Mouse (Mus musculus): ENCODE measurements around the gene 4930505A04Rik.

DNA sequence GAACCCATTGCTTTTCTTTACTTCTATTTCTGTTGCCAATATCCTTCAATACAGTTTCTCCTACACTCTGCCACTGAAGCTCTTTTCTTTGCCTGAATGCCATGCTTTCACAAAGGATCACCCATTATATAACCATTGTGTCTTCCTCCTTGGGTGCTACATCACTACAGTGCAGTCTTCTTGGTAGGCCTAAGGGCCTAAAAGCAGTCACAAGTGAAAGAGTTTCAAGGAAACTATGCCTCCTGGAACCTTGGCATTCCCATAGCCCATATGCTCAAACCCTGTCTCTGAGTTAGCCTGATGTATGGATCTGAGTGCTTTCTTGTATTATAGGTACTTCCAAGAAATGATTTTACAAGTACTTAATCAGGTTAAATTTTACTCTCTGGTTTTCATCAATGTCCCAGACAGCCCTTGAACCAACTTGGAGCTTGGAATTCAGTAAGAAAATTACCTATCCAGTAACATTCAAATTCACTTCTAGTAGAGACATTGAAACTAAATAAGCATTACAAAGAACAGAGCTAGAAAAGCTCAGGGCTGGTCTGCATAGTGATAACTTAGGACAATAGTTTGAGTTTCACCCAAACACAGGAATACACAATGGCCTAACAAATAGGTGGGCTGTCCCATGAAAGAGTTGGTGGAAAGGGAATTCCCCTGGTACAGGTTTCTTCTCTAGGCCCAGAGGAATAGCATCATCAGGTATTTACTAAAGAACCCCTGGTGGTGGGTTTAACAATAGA, 20.1 kb upstream of the 4930505A04Rik start:
- TF ChIP-seq CTCF (IDR thresholded peaks at IDR 0.05; ENCODE audit: control insufficient read depth, insufficient read depth, insufficient read length) (no peak), MAX (IDR thresholded peaks at IDR 0.05) (no peak), MYOG (IDR thresholded peaks at IDR 0.05; ENCODE audit: control insufficient read depth, extremely low read depth, insufficient read length) (no peak), USF1 (IDR thresholded peaks at IDR 0.05; ENCODE audit: low read depth) (no peak), CEBPB (IDR thresholded peaks at IDR 0.05; ENCODE audit: low read depth) (no peak), MYOD1 (IDR thresholded peaks at IDR 0.05; ENCODE audit: control insufficient read depth, insufficient read length, low read depth) (no peak)
